In the genomic region with DNA sequence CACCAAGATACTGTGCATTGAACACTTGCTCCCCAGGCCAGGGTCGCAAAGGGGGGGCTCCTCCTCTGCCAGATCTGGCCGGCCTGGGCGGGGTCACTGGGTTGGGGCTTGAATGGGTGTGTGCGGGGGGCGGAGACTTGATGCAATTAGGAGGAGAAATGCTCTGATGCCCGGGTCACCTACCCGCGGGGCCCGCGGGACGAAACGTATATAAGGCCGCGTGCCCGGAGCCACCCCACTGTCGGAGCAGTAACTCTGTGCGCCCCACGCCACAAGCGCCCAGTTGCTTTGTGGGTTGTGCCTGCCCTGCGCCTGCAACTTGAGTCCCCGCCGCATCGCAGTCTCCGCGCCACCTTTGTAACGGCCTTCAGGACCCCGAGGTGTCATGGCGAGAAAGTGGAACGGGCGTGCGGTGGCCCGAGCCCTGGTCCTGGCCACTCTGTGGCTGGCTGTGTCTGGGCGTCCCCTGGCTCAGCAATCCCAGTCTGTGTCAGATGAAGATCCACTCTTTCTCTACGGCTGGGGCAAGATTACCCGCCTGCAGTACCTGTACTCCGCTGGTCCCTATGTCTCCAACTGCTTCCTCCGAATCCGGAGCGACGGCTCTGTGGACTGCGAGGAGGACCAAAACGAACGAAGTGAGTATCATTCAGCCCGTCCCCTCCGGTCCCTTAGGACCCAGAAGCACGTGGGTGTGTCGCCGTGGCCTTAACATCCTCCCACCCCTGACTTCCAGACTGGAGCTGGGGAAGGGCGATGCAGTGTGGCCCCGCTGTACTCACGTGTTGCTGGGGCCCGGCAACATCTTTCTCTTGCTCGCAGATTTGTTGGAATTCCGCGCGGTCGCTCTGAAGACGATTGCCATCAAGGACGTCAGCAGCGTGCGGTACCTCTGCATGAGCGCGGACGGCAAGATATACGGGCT, we compare ENCODE assay signal across 8 mouse cellular contexts. TPM values are rescaled to one million over a fixed set of nuclear protein-coding genes. Genes with fewer than 3 reads are reported as not detected.
DNase-seq lines count a peak whose midpoint lies in the region; ATAC-seq and TF ChIP-seq lines count a peak whose summit lies in the region.

A gene (plus strand): TSS at position 238 of the 925 bp plus-strand sequence.

- TF ChIP-seq EP300 in lung, postnatal 0 days (IDR thresholded peaks at IDR 0.05) = no peak

- no peak within 1 kb of the TSS for H3K27ac ChIP-seq in lung, postnatal 0 days (ENCODE audit: low read length)
- peak within 1 kb of the TSS; percentile 52 for H3K27ac ChIP-seq in hindbrain, embryonic 14.5 days

- peak within 1 kb of the TSS; percentile 61 for H3K4me2 ChIP-seq in lung, postnatal 0 days (replicated peaks; ENCODE audit: low read depth, low read length)
- H3K4me2 ChIP-seq in hindbrain, embryonic 14.5 days (replicated peaks) = peak within 1 kb of the TSS; percentile 65

- ATAC-seq in lung, postnatal 0 days = no peak
- ATAC-seq in hindbrain, embryonic 14.5 days (ENCODE audit: low FRiP score) = peak; percentile 18; the same call in 1 of the 2 replicates

- H3K9ac ChIP-seq in lung, postnatal 0 days (replicated peaks; ENCODE audit: low read depth) = no peak within 1 kb of the TSS
- H3K9ac ChIP-seq in hindbrain, embryonic 14.5 days = peak within 1 kb of the TSS; percentile 41

- peaks cover 51% of the 10 kb centered on the region for H3K27me3 ChIP-seq in lung, postnatal 0 days (replicated peaks; ENCODE audit: insufficient read depth, low read length)
- peaks cover 39% of the 10 kb centered on the region for H3K27me3 ChIP-seq in hindbrain, embryonic 14.5 days (ENCODE audit: control insufficient read depth, insufficient read depth, low read length)
- peaks cover 78% of the 10 kb centered on the region for H3K27me3 ChIP-seq in megakaryocyte, embryonic 14.5 days (replicated peaks)

- peak within 1 kb of the TSS; percentile 33 for H3K4me3 ChIP-seq in lung, postnatal 0 days (ENCODE audit: low read depth, low read length)
- H3K4me3 ChIP-seq in hindbrain, embryonic 14.5 days (replicated peaks; ENCODE audit: low read length) = peak within 1 kb of the TSS; percentile 40
- H3K4me3 ChIP-seq in megakaryocyte, embryonic 14.5 days (replicated peaks) = peak within 1 kb of the TSS; percentile 94

- TF ChIP-seq CTCF in lung, postnatal 0 days (IDR thresholded peaks at IDR 0.05) = no peak

- 1% methylated on average over 65 of the region's 65 CpGs for WGBS in lung, postnatal 0 days
- under 1% methylated on average over 65 of the region's 65 CpGs for WGBS in hindbrain, embryonic 14.5 days

- peaks cover 14% of the 10 kb centered on the region; the same call in 1 of the 2 replicates for H3K4me1 ChIP-seq in lung, postnatal 0 days (ENCODE audit: insufficient read depth, low read depth, low read length)
- H3K4me1 ChIP-seq in hindbrain, embryonic 14.5 days (replicated peaks; ENCODE audit: control insufficient read depth, insufficient read depth, low read length) = peaks cover 20% of the 10 kb centered on the region
- H3K4me1 ChIP-seq in megakaryocyte, embryonic 14.5 days = peaks cover 29% of the 10 kb centered on the region

- peak; percentile 6 for DNase-seq in lung, postnatal 0 days (ENCODE audit: low spot score)
- no peak for DNase-seq in lung, postnatal 4 days
- peak; percentile 57 for DNase-seq in embryo, embryonic 10 days (ENCODE audit: low spot score)
- peak; percentile 44 for DNase-seq in hindbrain, embryonic 14.5 days (ENCODE audit: low spot score)
- no peak for DNase-seq in frontal cortex, adult 2 months (ENCODE audit: extremely low spot score in 1 of 2, low spot score in 1 of 2)
- no peak for DNase-seq in thymus, postnatal 10 days (ENCODE audit: low spot score in 2 of 2)
- no peak for DNase-seq in layer of hippocampus, postnatal 36 days

- H3K36me3 ChIP-seq in lung, postnatal 0 days (ENCODE audit: insufficient read depth, low read length) = no peaks in the 10 kb centered on the region
- no peaks in the 10 kb centered on the region for H3K36me3 ChIP-seq in hindbrain, embryonic 14.5 days (replicated peaks; ENCODE audit: control insufficient read depth, insufficient read depth)
- no peaks in the 10 kb centered on the region for H3K36me3 ChIP-seq in megakaryocyte, embryonic 14.5 days (replicated peaks; ENCODE audit: low read length)

- H3K9me3 ChIP-seq in lung, postnatal 0 days (ENCODE audit: low read length) = no peaks in the 10 kb centered on the region
- no peaks in the 10 kb centered on the region for H3K9me3 ChIP-seq in hindbrain, embryonic 14.5 days (ENCODE audit: control insufficient read depth, low read length)
- H3K9me3 ChIP-seq in megakaryocyte, embryonic 14.5 days = no peaks in the 10 kb centered on the region

RNA-seq across cellular contexts. Expression of the gene that starts here (rescaled TPM):
- not detected in 2 replicates for polyA plus RNA-seq in lung, postnatal 0 days (2015; fragmentation: Nextera tagmentation; extraction: Ambion mirVana)
- polyA plus RNA-seq in hindbrain, embryonic 14.5 days (2014; fragmentation: Nextera tagmentation; extraction: Ambion mirVana) = 13.7 and 18.5 TPM in 2 replicates
- 1.3 TPM in 1 of 2 replicates, not detected in the other for polyA plus RNA-seq in megakaryocyte, embryonic 14.5 days (2012; ENCODE audit: insufficient read depth, low replicate concordance)
- polyA plus RNA-seq in frontal cortex, adult 2 months (2012; rRNA removed) = not detected in 2 replicates
- total RNA-seq in layer of hippocampus, postnatal 36 days (2021) = not detected

Comparison
In these comparisons a context has a peak if more than half of its experiments do, and no peak if none do; other contexts are left out.
1. Peak in DNase-seq, H3K4me3 ChIP-seq and H3K4me2 ChIP-seq in lung, postnatal 0 days; RNA of the gene not detected or under 1 TPM.
2. DNase-seq: peak in embryo, embryonic 10 days (single experiment) and hindbrain, embryonic 14.5 days (single experiment); none in lung, postnatal 4 days (0 of 2), frontal cortex, adult 2 months (0 of 2), thymus, postnatal 10 days (0 of 2) and layer of hippocampus, postnatal 36 days (0 of 2).
3. H3K4me3 ChIP-seq: peak in every context shown above with its lines; median percentile 94 in megakaryocyte, embryonic 14.5 days; 40 in hindbrain, embryonic 14.5 days; 33 in lung, postnatal 0 days.